Mouse (Mus musculus): ENCODE results near the gene Gm47985.

Gene Gm47985

DNA sequence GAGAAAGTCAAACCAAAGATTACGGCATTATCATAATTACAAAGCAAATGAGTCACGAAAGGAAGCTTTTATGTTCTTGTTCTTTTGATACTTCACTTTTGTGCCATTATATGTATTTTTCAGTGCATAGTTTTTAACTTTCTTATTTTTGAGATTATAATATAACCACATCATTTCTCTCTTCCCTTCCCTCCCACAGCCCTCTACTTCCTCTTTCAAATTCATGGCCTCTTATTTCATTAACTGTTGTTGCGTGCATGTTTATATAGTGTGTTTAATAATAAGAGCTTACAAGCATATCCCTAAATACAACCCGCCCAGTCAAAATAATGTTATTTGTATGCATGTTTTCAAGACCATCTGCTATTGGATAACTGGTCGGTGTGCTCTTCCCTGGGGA is 36.7 kb downstream of the Gm47985 start:
- DNase-seq (ENCODE audit: low spot score in 2 of 2): no peak

DNA sequence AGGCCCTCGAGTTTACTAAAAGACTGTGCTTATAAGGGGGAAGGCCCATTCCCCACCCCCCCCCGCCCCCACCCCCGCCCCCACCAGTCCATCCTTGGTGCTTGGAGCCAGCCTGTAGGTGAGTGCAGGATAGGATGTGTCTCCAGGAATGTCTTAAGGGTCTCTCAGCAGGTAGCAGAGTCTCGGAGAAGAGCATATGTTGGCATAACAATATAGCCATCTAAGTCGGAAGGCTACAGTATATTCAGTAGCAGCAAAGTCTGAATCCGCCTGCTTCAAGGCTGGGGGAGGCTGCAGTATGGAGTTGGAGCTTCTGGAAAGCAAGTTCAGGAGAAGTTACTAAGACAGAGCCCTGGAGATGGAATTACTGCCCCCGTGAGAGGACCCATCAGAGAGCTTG is 37.8 kb downstream of the Gm47985 start:
- DNase-seq (ENCODE audit: low spot score in 2 of 2): no peak

DNA sequence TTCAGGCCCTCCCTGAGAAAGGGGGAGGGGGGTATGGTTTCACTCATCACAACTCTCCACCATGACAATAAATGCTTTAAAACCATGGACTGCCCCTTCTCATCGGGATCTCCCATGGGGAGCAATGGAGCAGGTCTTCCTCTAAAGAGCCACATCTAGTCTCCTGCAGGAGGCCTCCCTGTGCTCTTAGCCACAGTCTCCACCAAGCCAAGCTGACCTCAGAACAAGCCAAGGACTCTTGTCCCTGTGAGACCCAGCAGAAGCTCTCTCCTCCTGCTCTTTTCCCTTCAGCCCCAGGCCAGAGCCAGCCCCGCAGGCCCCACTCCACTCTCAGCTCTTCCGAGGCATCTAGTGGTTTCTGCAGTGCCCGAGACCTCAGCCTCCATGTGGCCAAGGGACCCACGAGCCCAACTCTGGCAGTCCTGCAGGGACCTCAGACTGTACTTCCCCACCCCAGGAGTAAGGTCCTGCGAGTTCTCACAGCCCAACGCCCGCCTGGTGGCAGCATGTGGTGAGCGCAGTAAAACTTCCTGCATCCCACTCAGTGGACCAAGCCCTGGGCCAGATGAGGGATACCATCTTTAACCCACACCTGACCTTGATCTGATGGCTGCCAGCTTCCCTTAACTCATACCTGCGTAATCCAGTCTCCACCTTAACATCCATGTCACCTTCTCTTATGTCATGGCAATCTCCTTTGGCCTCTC is 40.4 kb downstream of the Gm47985 start:
- DNase-seq (ENCODE audit: low spot score in 2 of 2): no peak

DNA sequence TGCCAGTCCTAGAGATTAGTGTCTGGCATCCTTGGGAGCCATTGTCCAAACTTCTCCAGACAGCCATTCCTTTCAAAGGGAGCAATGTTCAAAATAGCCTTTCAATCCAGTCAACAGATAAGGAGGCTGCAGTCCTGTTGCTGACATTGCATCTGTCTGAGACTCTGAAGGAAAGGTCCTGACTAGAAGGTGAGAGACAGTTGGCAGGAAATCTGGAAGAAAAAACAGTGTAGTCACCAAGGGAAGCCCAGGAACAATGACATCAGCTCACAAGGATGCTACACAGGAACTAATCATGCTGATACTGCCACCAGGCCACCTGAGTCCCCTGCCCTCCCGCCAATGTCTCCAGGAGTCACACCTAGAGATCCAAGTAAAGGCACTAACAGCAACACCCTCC is 41.0 kb downstream of the Gm47985 start:
- DNase-seq (ENCODE audit: low spot score in 2 of 2): no peak

DNA sequence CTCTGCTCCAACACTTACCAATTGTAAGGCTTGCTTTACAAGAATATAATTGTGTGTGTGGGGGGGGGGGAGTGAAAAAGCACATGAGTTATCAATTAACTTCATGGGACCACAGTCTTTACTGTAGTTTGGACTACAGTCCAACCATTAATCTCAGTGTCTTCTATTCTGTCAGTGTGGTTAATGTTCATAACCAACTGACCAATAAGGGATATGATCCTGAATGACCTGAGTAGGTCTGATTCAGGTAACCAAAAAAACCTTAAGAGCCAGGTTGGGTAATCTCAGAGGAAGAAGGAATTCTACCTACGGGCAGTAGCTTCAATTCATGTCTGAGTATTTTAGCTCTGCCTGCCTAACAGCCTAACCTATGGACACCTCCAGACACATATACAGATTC is 42.2 kb downstream of the Gm47985 start:
- no peak for DNase-seq (ENCODE audit: low spot score in 2 of 2)

DNA sequence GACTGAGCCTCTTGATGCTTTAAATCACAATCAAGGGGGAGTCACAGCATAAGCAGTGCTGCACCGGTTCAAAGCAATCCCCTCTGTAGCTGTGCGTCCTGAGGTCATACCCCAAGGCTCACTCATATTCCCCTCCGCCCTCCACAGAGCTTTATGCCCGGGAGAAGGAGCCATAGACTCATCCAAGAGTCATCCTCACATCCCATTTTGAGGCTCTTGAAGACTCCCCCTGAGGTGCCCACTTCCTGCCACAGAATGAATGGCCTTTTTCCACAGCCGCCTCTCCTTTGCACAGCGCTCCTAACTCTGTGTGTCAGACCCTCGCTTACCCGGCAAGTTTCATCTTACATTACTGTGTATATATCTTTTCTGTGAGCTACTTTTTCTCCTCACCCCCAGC is 45.2 kb downstream of the Gm47985 start:
- no peak for DNase-seq (ENCODE audit: low spot score in 2 of 2)

DNA sequence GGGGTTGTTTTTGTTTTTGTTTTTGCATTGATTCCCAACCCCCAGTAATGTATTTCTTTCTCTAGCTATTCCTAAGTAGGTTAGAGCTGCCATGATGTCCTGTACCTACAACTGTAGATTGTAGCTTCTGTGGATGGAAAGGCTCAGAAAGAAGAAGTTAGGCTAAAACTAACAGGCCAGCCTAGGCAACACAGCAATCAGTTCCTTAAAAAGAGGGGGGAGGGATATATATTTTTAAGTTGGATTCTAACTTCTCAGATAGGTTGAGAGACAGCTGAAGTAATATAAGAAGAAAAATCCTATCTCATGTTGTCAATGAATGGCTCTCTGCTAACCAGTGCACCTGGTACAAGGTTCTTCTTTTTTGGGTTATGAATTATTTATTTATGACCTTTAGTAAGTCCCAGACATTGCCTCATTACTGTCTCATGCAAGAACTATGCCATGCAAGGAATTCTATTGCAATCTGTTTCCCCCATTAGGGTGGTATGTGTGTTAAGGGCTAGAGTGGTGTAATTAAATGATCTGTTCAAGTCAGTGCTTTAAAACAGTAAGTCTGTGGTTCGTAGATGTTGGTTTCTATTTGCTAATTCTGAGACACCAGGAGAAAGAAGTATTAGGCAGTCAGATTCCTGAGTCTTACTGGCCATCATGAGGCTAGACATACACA is 46.1 kb downstream of the Gm47985 start:
- no peak for DNase-seq (ENCODE audit: low spot score in 2 of 2)

DNA sequence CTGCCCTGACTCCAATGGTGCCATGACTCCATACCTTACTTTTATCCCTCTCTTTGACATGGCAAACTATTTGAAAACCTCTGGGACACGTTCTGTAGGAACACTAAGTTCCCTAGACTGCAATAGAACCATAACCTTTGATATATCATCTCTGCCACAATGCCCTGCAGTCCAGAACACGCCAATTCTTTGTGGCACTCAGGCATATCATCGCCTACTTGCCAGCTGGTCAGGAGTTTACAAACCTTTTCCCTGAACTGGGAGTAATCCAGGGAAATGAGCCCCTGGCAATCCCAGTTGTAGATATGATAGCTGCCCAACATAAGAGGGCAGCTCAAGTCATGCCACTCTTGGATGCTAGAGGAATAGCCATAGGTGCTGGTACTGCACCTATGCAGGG is 50.0 kb downstream of the Gm47985 start:
- no peak for DNase-seq (ENCODE audit: low spot score in 2 of 2)

DNA sequence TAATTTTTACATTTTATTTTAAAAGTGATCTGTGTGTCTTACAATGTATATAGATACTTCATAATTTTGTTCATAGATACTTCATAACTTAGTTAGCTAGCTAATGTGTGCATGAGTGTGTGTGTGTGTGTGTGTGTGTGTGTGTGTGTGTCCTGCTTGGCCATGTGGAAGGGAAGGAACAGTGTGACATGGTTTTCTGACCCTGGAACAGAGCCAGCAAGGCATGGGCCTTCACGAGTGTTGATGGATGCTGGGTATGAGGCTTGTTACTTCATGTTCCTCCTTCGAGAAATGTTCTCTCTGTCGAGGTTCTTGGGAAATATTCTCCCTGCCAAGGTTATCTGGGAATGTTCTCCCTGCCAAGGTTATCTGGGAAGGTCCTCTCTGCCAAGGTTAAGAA is 51.4 kb downstream of the Gm47985 start:
- DNase-seq (ENCODE audit: low spot score in 2 of 2): no peak

All from frontal cortex, postnatal 10 days (tissue).